Mouse (Mus musculus) neural tube, embryonic 14.5 days (tissue): ENCODE measurements around the gene Trip11. TPM values are rescaled to one million over a fixed set of nuclear protein-coding genes. Genes with fewer than 3 reads are reported as not detected.

Experiments used
- ATAC-seq: fragments of 200-750 bp; cut with Nextera tagmentation; 2 replicates; pipeline ENCODE4 v1.8.0; 2017; ENCODE audit warnings: low read depth, mild to moderate bottlenecking, moderate TSS enrichment, moderate library complexity
- H3K27ac ChIP-seq: fragments of 300-500 bp; sonication (generic); 2 replicates; pipeline ENCODE4 v1.5.1; 2014; ENCODE audit warnings: low read depth, mild to moderate bottlenecking, control low read depth, low read length, moderate library complexity, mixed read lengths
- H3K27me3 ChIP-seq: fragments of 300-500 bp; sonication (generic); 2 replicates; pipeline ENCODE4 v1.6.1; 2014; ENCODE audit warnings: low read length; ENCODE audit not compliant: control insufficient read depth, insufficient read depth
- H3K36me3 ChIP-seq: fragments of 300-500 bp; sonication (generic); 2 replicates; pipeline ENCODE4 v1.6.1; 2014; ENCODE audit warnings: low read length, mixed read lengths; ENCODE audit not compliant: control insufficient read depth, insufficient read depth
- H3K4me1 ChIP-seq: fragments of 300-500 bp; sonication (generic); 2 replicates; pipeline ENCODE4 v1.6.1; 2014; ENCODE audit warnings: low read length; ENCODE audit not compliant: control insufficient read depth, insufficient read depth
- H3K4me2 ChIP-seq: fragments of 300-500 bp; sonication (generic); 2 replicates; pipeline ENCODE4 v1.6.1; 2014; ENCODE audit warnings: mild to moderate bottlenecking, low read depth, low read length, control low read depth
- H3K4me3 ChIP-seq: fragments of 300-500 bp; sonication (generic); 2 replicates; pipeline ENCODE4 v1.5.1; 2014; ENCODE audit warnings: low read depth, low read length, control low read depth, mixed read lengths
- H3K9ac ChIP-seq: fragments of 300-500 bp; sonication (generic); replicated peaks from 2 replicates; pipeline ENCODE4 v1.6.1; 2014; ENCODE audit warnings: low read depth, mild to moderate bottlenecking, control low read depth, low read length, mixed read lengths
- H3K9me3 ChIP-seq: fragments of 300-500 bp; sonication (generic); 2 replicates; pipeline ENCODE4 v1.6.1; 2016; ENCODE audit warnings: low read length; ENCODE audit not compliant: control insufficient read depth
- WGBS: fragments of 180-500 bp; shearing (Covaris S2); extraction: QIAGEN DNeasy Blood & Tissue Kit; methylation state at CpG from one replicate; pipeline ENCODE4 v1.1.7; 2014; 5-methylcytosine and 5-hydroxymethylcytosine counted together
- polyA plus RNA-seq: library from polyadenylated mRNA; unstranded; fragments of >200 nt; fragmentation: Nextera tagmentation; extraction: Ambion mirVana; gene quantifications from 2 replicates; pipeline ENCODE4 v1.2.1, GENCODE M21; 2014

Gene Trip11
- polyA plus RNA-seq, 1 experiment from 2014 or later = 31.9 TPM

- 92% methylated on average over 4 of the region's 4 CpGs for WGBS
- Histone ChIP-seq H3K27ac (no peak overlapping the region), H3K4me1 (no peaks in the 10 kb centered on the region), H3K4me2 (no peak overlapping the region), H3K27me3 (no peaks in the 10 kb centered on the region), H3K9me3 (no peaks in the 10 kb centered on the region), H3K9ac (no peak overlapping the region), H3K4me3 (no peak overlapping the region), H3K36me3 (no peaks in the 10 kb centered on the region; the same call in 1 of the 2 replicates)
- ATAC-seq = no peak
These were observed 8.2 kb downstream of the Trip11 start for GRCm38 (mm10) chr12:101904906-101905305.

GRCm38 (mm10) chr12:101904170-101904569, 8.9 kb downstream of the Trip11 start:
- ATAC-seq = no peak
- WGBS = 96% methylated on average over 3 of the region's 3 CpGs
- Histone ChIP-seq H3K9ac (no peak overlapping the region), H3K4me2 (no peak overlapping the region), H3K4me3 (no peak overlapping the region), H3K4me1 (no peaks in the 10 kb centered on the region), H3K9me3 (no peaks in the 10 kb centered on the region), H3K27me3 (no peaks in the 10 kb centered on the region), H3K36me3 (no peaks in the 10 kb centered on the region; the same call in 1 of the 2 replicates), H3K27ac (no peak overlapping the region)

GRCm38 (mm10) chr12:101899671-101900245, 13.3 kb downstream of the Trip11 start:
- Histone ChIP-seq H3K27me3 (no peaks in the 10 kb centered on the region), H3K9ac (no peak overlapping the region), H3K36me3 (no peaks in the 10 kb centered on the region), H3K4me2 (no peak overlapping the region), H3K27ac (no peak overlapping the region), H3K4me1 (no peaks in the 10 kb centered on the region), H3K9me3 (no peaks in the 10 kb centered on the region), H3K4me3 (no peak overlapping the region)
- no peak for ATAC-seq
- 94% methylated on average over 2 of the region's 2 CpGs for WGBS

- Histone ChIP-seq H3K4me2 (no peak overlapping the region), H3K27ac (no peak overlapping the region), H3K4me1 (no peaks in the 10 kb centered on the region), H3K27me3 (no peaks in the 10 kb centered on the region), H3K9me3 (no peaks in the 10 kb centered on the region), H3K9ac (no peak overlapping the region), H3K4me3 (no peak overlapping the region), H3K36me3 (peaks cover 3% of the 10 kb centered on the region; the same call in 1 of the 2 replicates)
- WGBS = 97% methylated on average over 8 of the region's 8 CpGs
- ATAC-seq = no peak
These were observed 14.1 kb downstream of the Trip11 start for GRCm38 (mm10) chr12:101898966-101899365.

- Histone ChIP-seq H3K4me1 (no peaks in the 10 kb centered on the region), H3K9ac (no peak overlapping the region), H3K36me3 (peaks cover 16% of the 10 kb centered on the region), H3K27ac (no peak overlapping the region), H3K27me3 (no peaks in the 10 kb centered on the region), H3K9me3 (no peaks in the 10 kb centered on the region), H3K4me3 (no peak overlapping the region), H3K4me2 (no peak overlapping the region)
- 84% methylated on average over 7 of the region's 7 CpGs for WGBS
- ATAC-seq = no peak
These were observed 16.0 kb downstream of the Trip11 start for GRCm38 (mm10) chr12:101897113-101897512.

GRCm38 (mm10) chr12:101893296-101893695, 19.8 kb downstream of the Trip11 start:
- no peak overlapping the region for H3K9ac ChIP-seq
- no peak overlapping the region for H3K4me2 ChIP-seq
- 94% methylated on average over 8 of the region's 8 CpGs for WGBS
- H3K4me3 ChIP-seq = no peak overlapping the region
- no peaks in the 10 kb centered on the region for H3K4me1 ChIP-seq
- H3K9me3 ChIP-seq = no peaks in the 10 kb centered on the region
- H3K27me3 ChIP-seq = no peaks in the 10 kb centered on the region
- ATAC-seq = no peak
- no peak overlapping the region for H3K27ac ChIP-seq
- peaks cover 25% of the 10 kb centered on the region for H3K36me3 ChIP-seq

- no peak overlapping the region for H3K9ac ChIP-seq
- no peaks in the 10 kb centered on the region for H3K4me1 ChIP-seq
- WGBS = 96% methylated on average over 2 of the region's 2 CpGs
- no peaks in the 10 kb centered on the region for H3K9me3 ChIP-seq
- peaks cover 26% of the 10 kb centered on the region for H3K36me3 ChIP-seq
- H3K4me2 ChIP-seq = no peak overlapping the region
- H3K27ac ChIP-seq = no peak overlapping the region
- no peak overlapping the region for H3K4me3 ChIP-seq
- no peak for ATAC-seq
- no peaks in the 10 kb centered on the region for H3K27me3 ChIP-seq
These were observed 20.2 kb downstream of the Trip11 start for GRCm38 (mm10) chr12:101892832-101893231.

- WGBS = 89% methylated on average over 5 of the region's 5 CpGs
- Histone ChIP-seq H3K9ac (no peak overlapping the region), H3K4me2 (no peak overlapping the region), H3K4me3 (no peak overlapping the region), H3K9me3 (no peaks in the 10 kb centered on the region), H3K27me3 (no peaks in the 10 kb centered on the region), H3K27ac (no peak overlapping the region), H3K4me1 (no peaks in the 10 kb centered on the region), H3K36me3 (peaks cover 26% of the 10 kb centered on the region)
- no peak for ATAC-seq
These were observed 22.0 kb downstream of the Trip11 start for GRCm38 (mm10) chr12:101891066-101891465.

- no peak for ATAC-seq
- Histone ChIP-seq H3K27ac (no peak overlapping the region), H3K4me2 (no peak overlapping the region), H3K36me3 (peaks cover 36% of the 10 kb centered on the region), H3K4me3 (no peak overlapping the region), H3K27me3 (no peaks in the 10 kb centered on the region), H3K9ac (no peak overlapping the region), H3K9me3 (no peaks in the 10 kb centered on the region), H3K4me1 (no peaks in the 10 kb centered on the region)
- 97% methylated on average over 3 of the region's 3 CpGs for WGBS
These were observed 23.7 kb downstream of the Trip11 start for GRCm38 (mm10) chr12:101889351-101889750.
